Mouse (Mus musculus) gastrocnemius, postnatal 25 days (tissue): ENCODE measurements around the gene Rnf38. TPM values are rescaled to one million over a fixed set of nuclear protein-coding genes. Genes with fewer than 3 reads are reported as not detected.

Source experiments
- DNase-seq: peaks from one replicate; pipeline ENCODE4 v3.0.0; 2022
- long read RNA-seq, 2 experiments: library from polyadenylated mRNA; stranded (forward); transcript quantifications; one replicate each; pipeline ENCODE4 v2.0.0; 2021
- total RNA-seq, 2 experiments: library from RNA; stranded (reverse); gene quantifications; 1 replicate in 1 of 2; 2 replicates in 1 of 2; pipeline ENCODE4 v1.2.3; 2021

The Rnf38 gene
- 10 to 100 TPM; 10.8 to 16.3 TPM for total RNA-seq
- long read RNA-seq, experiment 1, partial matches to known transcripts, result 0 of 1 reads
- long read RNA-seq, experiment 1, other reads (novel, unspliced or antisense), result 1 of 1 reads
- long read RNA-seq, experiment 2, result 0 reads

GRCm38 (mm10) chr4:44233713-44234003 is at the start of gene Rnf38:
Gene Rnf38 (minus strand): TSS chr4:44233789.
- no peak for DNase-seq

GRCm38 (mm10) chr4:44281597-44282265 is 48.1 kb upstream of the Rnf38 start:
- no peak for DNase-seq

GRCm38 (mm10) chr4:44271134-44271533 is 37.5 kb upstream of the Rnf38 start:
- no peak for DNase-seq

- DNase-seq, result no peak
Measured at GRCm38 (mm10) chr4:44269376-44269817, 35.8 kb upstream of the Rnf38 start.

GRCm38 (mm10) chr4:44267437-44267836 is 33.8 kb upstream of the Rnf38 start:
- DNase-seq, result no peak

GRCm38 (mm10) chr4:44265500-44265899 is 31.9 kb upstream of the Rnf38 start:
- no peak for DNase-seq

GRCm38 (mm10) chr4:44260244-44260643 is 26.7 kb upstream of the Rnf38 start:
- DNase-seq, result no peak

GRCm38 (mm10) chr4:44259126-44259525 is 25.5 kb upstream of the Rnf38 start:
- DNase-seq, result no peak

- no peak for DNase-seq
Measured at GRCm38 (mm10) chr4:44254579-44254978, 21.0 kb upstream of the Rnf38 start.

GRCm38 (mm10) chr4:44253191-44253590 is 19.6 kb upstream of the Rnf38 start:
- DNase-seq, result no peak

GRCm38 (mm10) chr4:44251966-44252916 is 18.7 kb upstream of the Rnf38 start:
- DNase-seq, result no peak

GRCm38 (mm10) chr4:44251521-44251920 is 17.9 kb upstream of the Rnf38 start:
- no peak for DNase-seq

GRCm38 (mm10) chr4:44249705-44250104 is 16.1 kb upstream of the Rnf38 start:
- no peak for DNase-seq

GRCm38 (mm10) chr4:44247051-44247939 is 13.7 kb upstream of the Rnf38 start:
- no peak for DNase-seq

- DNase-seq, result no peak
Measured at GRCm38 (mm10) chr4:44246285-44246684, 12.7 kb upstream of the Rnf38 start.

GRCm38 (mm10) chr4:44241638-44242037 is 8.0 kb upstream of the Rnf38 start:
- no peak for DNase-seq

- DNase-seq, result no peak
Measured at GRCm38 (mm10) chr4:44235946-44236345, 2.4 kb upstream of the Rnf38 start.

GRCm38 (mm10) chr4:44234004-44234866 is 646 bp upstream of the Rnf38 start:
- DNase-seq, result peak; percentile 97

GRCm38 (mm10) chr4:44232771-44233712 is 547 bp downstream of the Rnf38 start:
- peak; percentile 46 for DNase-seq

- DNase-seq, result no peak
Measured at GRCm38 (mm10) chr4:44225128-44225527, 8.5 kb downstream of the Rnf38 start.
